Mouse (Mus musculus): ENCODE results near the gene Abcc8. TPM values are rescaled to one million over a fixed set of nuclear protein-coding genes. Genes with fewer than 3 reads are reported as not detected.

Abcc8 gene
- polyA plus RNA-seq, 1 experiment = 4.1 TPM

GRCm38 (mm10) chr7:46104256-46104915, 75.4 kb downstream of the Abcc8 start:
- WGBS = 85% methylated on average over 27 of the region's 27 CpGs

GRCm38 (mm10) chr7:46103771-46104170, 76.1 kb downstream of the Abcc8 start:
- TF ChIP-seq CTCF (IDR thresholded peaks at IDR 0.05; ENCODE audit: borderline replicate concordance, control insufficient read depth, extremely low read depth, insufficient read depth, low read length, poor library complexity) (no peak), POLR2A (IDR thresholded peaks at IDR 0.05; ENCODE audit: control insufficient read depth, extremely low read depth, insufficient read depth, low read length, poor library complexity) (no peak)
- Histone ChIP-seq H3K27ac (ENCODE audit: control insufficient read depth, insufficient read depth, low read length) (no peak overlapping the region), H3K4me3 (ENCODE audit: control insufficient read depth, insufficient read depth, low read length) (no peak overlapping the region), H3K27me3 (ENCODE audit: control insufficient read depth, insufficient read depth, low read length) (no peaks in the 10 kb centered on the region; the same call in 1 of the 2 replicates), H3K4me1 (replicated peaks; ENCODE audit: control insufficient read depth, insufficient read depth, low read length) (no peaks in the 10 kb centered on the region), H3K36me3 (ENCODE audit: control insufficient read depth, insufficient read depth, low read length) (no peaks in the 10 kb centered on the region)
- DNase-seq = no peak
- WGBS = 89% methylated on average over 8 of the region's 8 CpGs

More at GRCm38 (mm10) chr7:46104256-46104915, 75.4 kb downstream of the Abcc8 start:
- no peaks in the 10 kb centered on the region for H3K36me3 ChIP-seq (ENCODE audit: control insufficient read depth, insufficient read depth, low read length)
- H3K4me1 ChIP-seq (replicated peaks; ENCODE audit: control insufficient read depth, insufficient read depth, low read length) = no peaks in the 10 kb centered on the region
- H3K27ac ChIP-seq (ENCODE audit: control insufficient read depth, insufficient read depth, low read length) = no peak overlapping the region
- no peak for DNase-seq
- TF ChIP-seq CTCF (IDR thresholded peaks at IDR 0.05; ENCODE audit: borderline replicate concordance, control insufficient read depth, extremely low read depth, insufficient read depth, low read length, poor library complexity) (no peak), POLR2A (IDR thresholded peaks at IDR 0.05; ENCODE audit: control insufficient read depth, extremely low read depth, insufficient read depth, low read length, poor library complexity) (no peak)
- no peak overlapping the region for H3K4me3 ChIP-seq (ENCODE audit: control insufficient read depth, insufficient read depth, low read length)
- no peaks in the 10 kb centered on the region; the same call in 1 of the 2 replicates for H3K27me3 ChIP-seq (ENCODE audit: control insufficient read depth, insufficient read depth, low read length)

- no peaks in the 10 kb centered on the region for H3K36me3 ChIP-seq (ENCODE audit: control insufficient read depth, insufficient read depth, low read length)
- no peak overlapping the region for H3K27ac ChIP-seq (ENCODE audit: control insufficient read depth, insufficient read depth, low read length)
- no peaks in the 10 kb centered on the region for H3K4me1 ChIP-seq (replicated peaks; ENCODE audit: control insufficient read depth, insufficient read depth, low read length)
- no peak overlapping the region for H3K4me3 ChIP-seq (ENCODE audit: control insufficient read depth, insufficient read depth, low read length)
- DNase-seq = no peak
- no peaks in the 10 kb centered on the region; the same call in 1 of the 2 replicates for H3K27me3 ChIP-seq (ENCODE audit: control insufficient read depth, insufficient read depth, low read length)
- TF ChIP-seq POLR2A (IDR thresholded peaks at IDR 0.05; ENCODE audit: control insufficient read depth, extremely low read depth, insufficient read depth, low read length, poor library complexity) (no peak), CTCF (IDR thresholded peaks at IDR 0.05; ENCODE audit: borderline replicate concordance, control insufficient read depth, extremely low read depth, insufficient read depth, low read length, poor library complexity) (no peak)
- WGBS = 87% methylated on average over 8 of the region's 8 CpGs
Measured at GRCm38 (mm10) chr7:46103075-46103591, 76.7 kb downstream of the Abcc8 start.

GRCm38 (mm10) chr7:46100563-46100962, 79.3 kb downstream of the Abcc8 start, which contains the start of gene Kcnj11:
Gene Kcnj11, minus strand, starts transcription at chr7:46100764.
- WGBS = 1% methylated on average over 30 of the region's 34 CpGs
- DNase-seq = peak; percentile 71
- Histone ChIP-seq H3K27me3 (ENCODE audit: control insufficient read depth, insufficient read depth, low read length) (no peaks in the 10 kb centered on the region; the same call in 1 of the 2 replicates), H3K36me3 (ENCODE audit: control insufficient read depth, insufficient read depth, low read length) (no peaks in the 10 kb centered on the region), H3K27ac (ENCODE audit: control insufficient read depth, insufficient read depth, low read length) (no peak within 1 kb of the TSS), H3K4me1 (replicated peaks; ENCODE audit: control insufficient read depth, insufficient read depth, low read length) (no peaks in the 10 kb centered on the region), H3K4me3 (ENCODE audit: control insufficient read depth, insufficient read depth, low read length) (peak within 1 kb of the TSS; percentile 25; the same call in 1 of the 2 replicates)
- TF ChIP-seq CTCF (IDR thresholded peaks at IDR 0.05; ENCODE audit: borderline replicate concordance, control insufficient read depth, extremely low read depth, insufficient read depth, low read length, poor library complexity) (peak; percentile 82), POLR2A (IDR thresholded peaks at IDR 0.05; ENCODE audit: control insufficient read depth, extremely low read depth, insufficient read depth, low read length, poor library complexity) (no peak)

GRCm38 (mm10) chr7:46099682-46100081, 80.2 kb downstream of the Abcc8 start:
- H3K27ac ChIP-seq (ENCODE audit: control insufficient read depth, insufficient read depth, low read length) = no peak overlapping the region
- TF ChIP-seq POLR2A (IDR thresholded peaks at IDR 0.05; ENCODE audit: control insufficient read depth, extremely low read depth, insufficient read depth, low read length, poor library complexity) (no peak), CTCF (IDR thresholded peaks at IDR 0.05; ENCODE audit: borderline replicate concordance, control insufficient read depth, extremely low read depth, insufficient read depth, low read length, poor library complexity) (no peak)
- WGBS = 38% methylated on average over 13 of the region's 13 CpGs
- H3K4me3 ChIP-seq (ENCODE audit: control insufficient read depth, insufficient read depth, low read length) = no peak overlapping the region
- DNase-seq = no peak
- H3K36me3 ChIP-seq (ENCODE audit: control insufficient read depth, insufficient read depth, low read length) = no peaks in the 10 kb centered on the region
- H3K27me3 ChIP-seq (ENCODE audit: control insufficient read depth, insufficient read depth, low read length) = no peaks in the 10 kb centered on the region; the same call in 1 of the 2 replicates
- no peaks in the 10 kb centered on the region for H3K4me1 ChIP-seq (replicated peaks; ENCODE audit: control insufficient read depth, insufficient read depth, low read length)

- Histone ChIP-seq H3K27me3 (ENCODE audit: control insufficient read depth, insufficient read depth, low read length) (no peaks in the 10 kb centered on the region; the same call in 1 of the 2 replicates), H3K4me3 (ENCODE audit: control insufficient read depth, insufficient read depth, low read length) (no peak overlapping the region), H3K4me1 (replicated peaks; ENCODE audit: control insufficient read depth, insufficient read depth, low read length) (no peaks in the 10 kb centered on the region), H3K36me3 (ENCODE audit: control insufficient read depth, insufficient read depth, low read length) (no peaks in the 10 kb centered on the region), H3K27ac (ENCODE audit: control insufficient read depth, insufficient read depth, low read length) (no peak overlapping the region)
- 96% methylated on average over 19 of the region's 19 CpGs for WGBS
- DNase-seq = no peak
- TF ChIP-seq CTCF (IDR thresholded peaks at IDR 0.05; ENCODE audit: borderline replicate concordance, control insufficient read depth, extremely low read depth, insufficient read depth, low read length, poor library complexity) (no peak), POLR2A (IDR thresholded peaks at IDR 0.05; ENCODE audit: control insufficient read depth, extremely low read depth, insufficient read depth, low read length, poor library complexity) (no peak)
Measured at GRCm38 (mm10) chr7:46098919-46099286, 80.9 kb downstream of the Abcc8 start.

Measured in thymus, adult 2 months (tissue).